Mouse (Mus musculus): ENCODE measurements around the gene Celf2. TPM values are rescaled to one million over a fixed set of nuclear protein-coding genes. Genes with fewer than 3 reads are reported as not detected.
"Not testable (repeated sequence)": the region's sequence is repeated elsewhere in the genome, so short reads cannot be mapped to it uniquely, and the experiment has no call there.

Gene Celf2
- polyA plus RNA-seq, 1 experiment = 40.8 TPM

- Histone ChIP-seq H3K4me1 (ENCODE audit: control insufficient read depth, insufficient read depth, insufficient read length) (no peaks in the 10 kb centered on the region), H3K36me3 (ENCODE audit: control insufficient read depth, insufficient read depth, low read length) (peaks cover 17% of the 10 kb centered on the region), H3K27ac (ENCODE audit: insufficient read depth, low read length) (no peak overlapping the region), H3K4me3 (ENCODE audit: extremely low read depth, insufficient read depth, insufficient read length) (no peak overlapping the region), H3K27me3 (ENCODE audit: control insufficient read depth, insufficient read depth, low read length) (no peaks in the 10 kb centered on the region)
- no peak for TF ChIP-seq CTCF (IDR thresholded peaks at IDR 0.05; ENCODE audit: extremely low read depth, insufficient read depth, insufficient read length, insufficient replicate concordance)
- TF ChIP-seq POLR2A (IDR thresholded peaks at IDR 0.05; ENCODE audit: low read depth, low read length) = no peak
- WGBS = 81% methylated on average over 7 of the region's 7 CpGs
- DNase-seq (ENCODE audit: low read depth in 1 of 2, low spot score in 2 of 2) = no peak
Observed at GRCm38 (mm10) chr2:6585069-6585754, 924.2 kb downstream of the Celf2 start.

GRCm38 (mm10) chr2:6582711-6583110 is 926.7 kb downstream of the Celf2 start:
- Histone ChIP-seq H3K4me1 (ENCODE audit: control insufficient read depth, insufficient read depth, insufficient read length) (no peaks in the 10 kb centered on the region), H3K27ac (ENCODE audit: insufficient read depth, low read length) (no peak overlapping the region), H3K36me3 (ENCODE audit: control insufficient read depth, insufficient read depth, low read length) (peaks cover 15% of the 10 kb centered on the region), H3K4me3 (ENCODE audit: extremely low read depth, insufficient read depth, insufficient read length) (no peak overlapping the region), H3K27me3 (ENCODE audit: control insufficient read depth, insufficient read depth, low read length) (no peaks in the 10 kb centered on the region)
- DNase-seq (ENCODE audit: low read depth in 1 of 2, low spot score in 2 of 2) = no peak
- TF ChIP-seq POLR2A (IDR thresholded peaks at IDR 0.05; ENCODE audit: low read depth, low read length) (no peak), CTCF (IDR thresholded peaks at IDR 0.05; ENCODE audit: extremely low read depth, insufficient read depth, insufficient read length, insufficient replicate concordance) (no peak)

- TF ChIP-seq POLR2A (IDR thresholded peaks at IDR 0.05; ENCODE audit: low read depth, low read length) = no peak
- no peak for TF ChIP-seq CTCF (IDR thresholded peaks at IDR 0.05; ENCODE audit: extremely low read depth, insufficient read depth, insufficient read length, insufficient replicate concordance)
- Histone ChIP-seq H3K36me3 (ENCODE audit: control insufficient read depth, insufficient read depth, low read length) (peaks cover 9% of the 10 kb centered on the region), H3K4me1 (ENCODE audit: control insufficient read depth, insufficient read depth, insufficient read length) (no peaks in the 10 kb centered on the region), H3K27ac (ENCODE audit: insufficient read depth, low read length) (no peak overlapping the region), H3K4me3 (ENCODE audit: extremely low read depth, insufficient read depth, insufficient read length) (no peak overlapping the region), H3K27me3 (ENCODE audit: control insufficient read depth, insufficient read depth, low read length) (no peaks in the 10 kb centered on the region)
- WGBS = 50% methylated on average over 5 of the region's 5 CpGs
- DNase-seq (ENCODE audit: low read depth in 1 of 2, low spot score in 2 of 2) = no peak
Observed at GRCm38 (mm10) chr2:6580066-6580465, 929.3 kb downstream of the Celf2 start.

- not testable (repeated sequence) for H3K27me3 ChIP-seq (ENCODE audit: control insufficient read depth, insufficient read depth, low read length); H3K4me3 ChIP-seq (ENCODE audit: extremely low read depth, insufficient read depth, insufficient read length); H3K36me3 ChIP-seq (ENCODE audit: control insufficient read depth, insufficient read depth, low read length); H3K4me1 ChIP-seq (ENCODE audit: control insufficient read depth, insufficient read depth, insufficient read length); DNase-seq (ENCODE audit: low read depth in 1 of 2, low spot score in 2 of 2); H3K27ac ChIP-seq (ENCODE audit: insufficient read depth, low read length)
- 93% methylated on average over 3 of the region's 3 CpGs for WGBS
Observed at GRCm38 (mm10) chr2:6575316-6575715, 934.0 kb downstream of the Celf2 start.

GRCm38 (mm10) chr2:6573640-6574039 is 935.7 kb downstream of the Celf2 start:
- WGBS = 78% methylated on average over 2 of the region's 2 CpGs
- no peak for DNase-seq (ENCODE audit: low read depth in 1 of 2, low spot score in 2 of 2)
- peaks cover 11% of the 10 kb centered on the region for H3K36me3 ChIP-seq (ENCODE audit: control insufficient read depth, insufficient read depth, low read length)
- H3K4me3 ChIP-seq (ENCODE audit: extremely low read depth, insufficient read depth, insufficient read length) = no peak overlapping the region
- H3K4me1 ChIP-seq (ENCODE audit: control insufficient read depth, insufficient read depth, insufficient read length) = no peaks in the 10 kb centered on the region
- no peak for TF ChIP-seq POLR2A (IDR thresholded peaks at IDR 0.05; ENCODE audit: low read depth, low read length)
- H3K27me3 ChIP-seq (ENCODE audit: control insufficient read depth, insufficient read depth, low read length) = no peaks in the 10 kb centered on the region
- H3K27ac ChIP-seq (ENCODE audit: insufficient read depth, low read length) = no peak overlapping the region

GRCm38 (mm10) chr2:6572976-6573375 is 936.4 kb downstream of the Celf2 start:
- Histone ChIP-seq H3K36me3 (ENCODE audit: control insufficient read depth, insufficient read depth, low read length) (peaks cover 11% of the 10 kb centered on the region), H3K4me3 (ENCODE audit: extremely low read depth, insufficient read depth, insufficient read length) (no peak overlapping the region), H3K27ac (ENCODE audit: insufficient read depth, low read length) (no peak overlapping the region), H3K4me1 (ENCODE audit: control insufficient read depth, insufficient read depth, insufficient read length) (no peaks in the 10 kb centered on the region), H3K27me3 (ENCODE audit: control insufficient read depth, insufficient read depth, low read length) (no peaks in the 10 kb centered on the region)
- DNase-seq (ENCODE audit: low read depth in 1 of 2, low spot score in 2 of 2) = no peak
- WGBS = 89% methylated on average over 5 of the region's 5 CpGs
- TF ChIP-seq POLR2A (IDR thresholded peaks at IDR 0.05; ENCODE audit: low read depth, low read length) (no peak), CTCF (IDR thresholded peaks at IDR 0.05; ENCODE audit: extremely low read depth, insufficient read depth, insufficient read length, insufficient replicate concordance) (no peak)

GRCm38 (mm10) chr2:6569040-6569542 is 940.3 kb downstream of the Celf2 start:
- WGBS = 96% methylated on average over 1 of the region's 1 CpGs
- DNase-seq (ENCODE audit: low read depth in 1 of 2, low spot score in 2 of 2) = no peak
- Histone ChIP-seq H3K4me1 (ENCODE audit: control insufficient read depth, insufficient read depth, insufficient read length) (no peaks in the 10 kb centered on the region), H3K4me3 (ENCODE audit: extremely low read depth, insufficient read depth, insufficient read length) (no peak overlapping the region), H3K27ac (ENCODE audit: insufficient read depth, low read length) (no peak overlapping the region), H3K36me3 (ENCODE audit: control insufficient read depth, insufficient read depth, low read length) (peaks cover 7% of the 10 kb centered on the region), H3K27me3 (ENCODE audit: control insufficient read depth, insufficient read depth, low read length) (no peaks in the 10 kb centered on the region)
- no peak for TF ChIP-seq CTCF (IDR thresholded peaks at IDR 0.05; ENCODE audit: extremely low read depth, insufficient read depth, insufficient read length, insufficient replicate concordance)
- no peak for TF ChIP-seq POLR2A (IDR thresholded peaks at IDR 0.05; ENCODE audit: low read depth, low read length)
